Mouse (Mus musculus): Measurements from ENCODE around the gene 4930539E08Rik.

DNA sequence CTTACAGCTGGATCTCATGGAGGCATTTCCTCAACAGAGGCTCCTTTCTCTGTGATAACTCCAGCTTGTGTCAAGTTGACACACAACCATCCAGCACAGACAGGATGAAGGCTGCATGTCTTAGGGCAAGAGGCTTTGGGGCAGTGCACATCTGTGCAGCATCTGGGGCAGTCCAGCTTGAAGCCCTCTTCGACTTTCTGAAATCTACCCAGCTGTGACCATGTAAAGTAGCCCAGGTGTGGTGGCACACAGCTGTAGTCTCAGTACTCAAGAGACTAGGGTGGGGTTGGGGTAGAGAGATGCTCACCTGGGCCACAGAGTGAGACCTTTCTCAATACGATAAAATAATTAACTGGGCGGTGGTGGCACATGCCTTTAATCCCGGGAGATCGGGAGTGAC is 17.3 kb downstream of the 4930539E08Rik start:
- TF ChIP-seq CTCF (IDR thresholded peaks at IDR 0.05; ENCODE audit: low read depth) (no peak), EP300 (IDR thresholded peaks at IDR 0.05; ENCODE audit: low read depth) (no peak)

Measured in liver, postnatal 0 days (tissue).